Mouse (Mus musculus) heart, postnatal 10 days (tissue): Measurements from ENCODE around the gene Ccdc141. TPM values are rescaled to one million over a fixed set of nuclear protein-coding genes. Genes with fewer than 3 reads are reported as not detected.

Experiments used
- DNase-seq, 2 experiments: peaks; one replicate each; pipeline ENCODE4 v3.0.0; 2021
- intact Hi-C: fragments of 180-260 bp; cut with DNase I; formaldehyde crosslinking; loops from one replicate; pipeline ENCODE4 v1.15.1; 2025
- total RNA-seq, 2 experiments: library from RNA; stranded (reverse); gene quantifications; 2 replicates each; pipeline ENCODE4 v1.2.3; 2021

The Ccdc141 gene
- total RNA-seq, 2 experiments from 2014 or later, result 185 to 219 TPM

- intact Hi-C loops, result no loop called here
- DNase-seq, result no peak
Observed at GRCm38 (mm10) chr2:76987317-76987716, 183.1 kb downstream of the Ccdc141 start.

GRCm38 (mm10) chr2:76984384-76984783 lies 186.1 kb downstream of the Ccdc141 start:
- intact Hi-C loops, result loop anchor here (5.0 kb wide), 1 partner anchor 48 kb away; no protein-coding TSS in a partner anchor
- no peak for DNase-seq

GRCm38 (mm10) chr2:76983601-76984000 lies 186.8 kb downstream of the Ccdc141 start:
- intact Hi-C loops, result loop anchor here (5.0 kb wide), 1 partner anchor 49 kb away; no protein-coding TSS in a partner anchor
- no peak for DNase-seq

- DNase-seq, result peak; percentile 86 to 88
- intact Hi-C loops, result loop anchor here (5.0 kb wide), 1 partner anchor 50 kb away; no protein-coding TSS in a partner anchor
Observed at GRCm38 (mm10) chr2:76982391-76983145, 187.9 kb downstream of the Ccdc141 start, which contains the start of gene Ttn. Ttn (minus strand) TSS chr2:76982547.

GRCm38 (mm10) chr2:76981717-76982116 lies 188.7 kb downstream of the Ccdc141 start:
- DNase-seq, result peak; percentile 74 to 79
- intact Hi-C loops, result loop anchor here (5.0 kb wide), 1 partner anchor 51 kb away; no protein-coding TSS in a partner anchor

- intact Hi-C loops, result loop anchor here (5.0 kb wide), 1 partner anchor 52 kb away; no protein-coding TSS in a partner anchor
- DNase-seq, result peak; percentile 80 to 82
Observed at GRCm38 (mm10) chr2:76980146-76980545, 190.3 kb downstream of the Ccdc141 start.

GRCm38 (mm10) chr2:76977650-76978049 lies 192.8 kb downstream of the Ccdc141 start:
- intact Hi-C loops, result loop anchor here (10.0 kb wide), 1 partner anchor 227 kb away; no protein-coding TSS in a partner anchor

GRCm38 (mm10) chr2:76972051-76972450 lies 198.4 kb downstream of the Ccdc141 start:
- intact Hi-C loops, result loop anchor here (2.0 to 10.0 kb wide), 2 partner anchors 233 to 371 kb away; no protein-coding TSS in a partner anchor
- DNase-seq, result no peak

More at GRCm38 (mm10) chr2:76977650-76978049, 192.8 kb downstream of the Ccdc141 start:
- no peak for DNase-seq

GRCm38 (mm10) chr2:76971069-76971468 lies 199.4 kb downstream of the Ccdc141 start:
- DNase-seq, result no peak
- intact Hi-C loops, result loop anchor here (10.0 kb wide), 1 partner anchor 234 kb away; no protein-coding TSS in a partner anchor

- intact Hi-C loops, result loop anchor here (10.0 kb wide), 1 partner anchor 234 kb away; no protein-coding TSS in a partner anchor
- DNase-seq, result no peak
Observed at GRCm38 (mm10) chr2:76970669-76971068, 199.8 kb downstream of the Ccdc141 start.

- intact Hi-C loops, result loop anchor here (10.0 kb wide), 1 partner anchor 235 kb away; no protein-coding TSS in a partner anchor
- no peak for DNase-seq
Observed at GRCm38 (mm10) chr2:76970204-76970603, 200.2 kb downstream of the Ccdc141 start.

GRCm38 (mm10) chr2:76969637-76970036 lies 200.8 kb downstream of the Ccdc141 start:
- no peak for DNase-seq
- intact Hi-C loops, result loop anchor here (1.0 to 10.0 kb wide), 2 partner anchors 40 to 235 kb away; no protein-coding TSS in a partner anchor

- intact Hi-C loops, result loop anchor here (1.0 kb wide), 1 partner anchor 40 kb away; no protein-coding TSS in a partner anchor
- DNase-seq, result peak; percentile 71 to 83
Observed at GRCm38 (mm10) chr2:76968919-76969318, 201.5 kb downstream of the Ccdc141 start.

GRCm38 (mm10) chr2:76966582-76966981 lies 203.9 kb downstream of the Ccdc141 start:
- no peak for DNase-seq
- intact Hi-C loops, result no loop called here

GRCm38 (mm10) chr2:76966013-76966412 lies 204.4 kb downstream of the Ccdc141 start:
- intact Hi-C loops, result no loop called here
- DNase-seq, result no peak

GRCm38 (mm10) chr2:76965542-76965941 lies 204.9 kb downstream of the Ccdc141 start:
- DNase-seq, result no peak
- intact Hi-C loops, result no loop called here

GRCm38 (mm10) chr2:76962045-76962432 lies 208.4 kb downstream of the Ccdc141 start:
- no peak for DNase-seq
- intact Hi-C loops, result no loop called here

GRCm38 (mm10) chr2:76961420-76962044 lies 208.9 kb downstream of the Ccdc141 start:
- intact Hi-C loops, result no loop called here
- no peak for DNase-seq
